Mouse (Mus musculus) cerebellum, adult 2 months (tissue): Measurements from ENCODE around the gene Camk1g. TPM values are rescaled to one million over a fixed set of nuclear protein-coding genes. Genes with fewer than 3 reads are reported as not detected.

ENCODE experiments used
- DNase-seq, 2 experiments: peaks; one replicate each; pipeline ENCODE4 v3.0.0; 2021
- H3K27ac ChIP-seq: fragments of 200-500 bp; 2 replicates; pipeline ENCODE4 v1.5.1; 2012; ENCODE audit warnings: low read length, control low read depth, inconsistent platforms; ENCODE audit not compliant: insufficient read depth
- H3K27me3 ChIP-seq: fragments of 200-500 bp; 2 replicates; pipeline ENCODE4 v1.6.1; 2012; ENCODE audit warnings: inconsistent platforms, mild to moderate bottlenecking, low read length, moderate library complexity; ENCODE audit not compliant: control insufficient read depth, insufficient read depth
- H3K4me1 ChIP-seq: fragments of 200-500 bp; 2 replicates; pipeline ENCODE4 v1.6.1; 2011; ENCODE audit warnings: low read length; ENCODE audit not compliant: control insufficient read depth, insufficient read depth
- H3K4me3 ChIP-seq: fragments of 200-500 bp; replicated peaks from 2 replicates; pipeline ENCODE3; 2011; ENCODE audit warnings: mild to moderate bottlenecking, low read depth, low read length, control low read depth; ENCODE audit not compliant: insufficient read depth
- CTCF ChIP-seq: fragments of 200-500 bp; IDR thresholded peaks from 2 replicates; pipeline ENCODE4 v1.5.1; 2011; ENCODE audit warnings: low read depth, mild to moderate bottlenecking, control low read depth, low read length, moderate library complexity, borderline replicate concordance; ENCODE audit not compliant: insufficient read depth
- POLR2A ChIP-seq: fragments of 200-500 bp; IDR thresholded peaks from 2 replicates; pipeline ENCODE4 v1.6.1; 2011; ENCODE audit warnings: low read length, control low read depth, borderline replicate concordance; ENCODE audit not compliant: insufficient read depth
- WGBS: fragments of 180-500 bp; shearing (Covaris S2); methylation state at CpG from one replicate; pipeline ENCODE4 v1.1.7; 2018; 5-methylcytosine and 5-hydroxymethylcytosine counted together
- polyA plus RNA-seq: library from polyadenylated mRNA; depleted of rRNA; stranded (reverse); fragments of >200 nt; gene quantifications from 2 replicates; pipeline ENCODE4 v1.2.3, GENCODE M21; 2012

Gene Camk1g
- polyA plus RNA-seq, 1 experiment = 23.4 TPM

- H3K4me1 ChIP-seq = peaks cover 29% of the 10 kb centered on the region
- H3K4me3 ChIP-seq = no peak overlapping the region
- no peak for DNase-seq
- TF ChIP-seq POLR2A = no peak
- no peak for TF ChIP-seq CTCF
- H3K27ac ChIP-seq = no peak overlapping the region
- no peaks in the 10 kb centered on the region for H3K27me3 ChIP-seq
- 74% methylated on average over 5 of the region's 5 CpGs for WGBS
Observed at GRCm38 (mm10) chr1:193327686-193328085, 42.4 kb downstream of the Camk1g start.

GRCm38 (mm10) chr1:193327216-193327615, 42.9 kb downstream of the Camk1g start:
- no peak overlapping the region for H3K4me3 ChIP-seq
- DNase-seq = no peak
- no peak for TF ChIP-seq POLR2A
- no peak for TF ChIP-seq CTCF
- H3K27me3 ChIP-seq = no peaks in the 10 kb centered on the region
- no peak overlapping the region for H3K27ac ChIP-seq
- 77% methylated on average over 1 of the region's 1 CpGs for WGBS
- peaks cover 24% of the 10 kb centered on the region for H3K4me1 ChIP-seq

GRCm38 (mm10) chr1:193326456-193327145, 43.5 kb downstream of the Camk1g start:
- peaks cover 18% of the 10 kb centered on the region for H3K4me1 ChIP-seq
- H3K27ac ChIP-seq = no peak overlapping the region
- TF ChIP-seq POLR2A (no peak), CTCF (0 out of 2 replicates have a peak, but pooled peaks have one; percentile 23)
- 88% methylated on average over 7 of the region's 7 CpGs for WGBS
- no peak overlapping the region for H3K4me3 ChIP-seq
- no peak for DNase-seq
- H3K27me3 ChIP-seq = no peaks in the 10 kb centered on the region

- Histone ChIP-seq H3K4me3 (no peak overlapping the region), H3K27ac (no peak overlapping the region), H3K27me3 (no peaks in the 10 kb centered on the region), H3K4me1 (peaks cover 11% of the 10 kb centered on the region)
- TF ChIP-seq CTCF (no peak), POLR2A (no peak)
- WGBS = 98% methylated on average over 6 of the region's 6 CpGs
- DNase-seq = no peak
Observed at GRCm38 (mm10) chr1:193325891-193326290, 44.2 kb downstream of the Camk1g start.

GRCm38 (mm10) chr1:193324224-193324623, 45.9 kb downstream of the Camk1g start:
- Histone ChIP-seq H3K4me1 (no peaks in the 10 kb centered on the region), H3K27me3 (no peaks in the 10 kb centered on the region), H3K4me3 (no peak overlapping the region), H3K27ac (no peak overlapping the region)
- TF ChIP-seq POLR2A = no peak
- TF ChIP-seq CTCF = peak; percentile 74
- WGBS = 68% methylated on average over 2 of the region's 2 CpGs
- DNase-seq = peak in 1 of 2 experiments; percentile 43

GRCm38 (mm10) chr1:193323686-193324085, 46.4 kb downstream of the Camk1g start:
- WGBS = 93% methylated on average over 6 of the region's 6 CpGs
- DNase-seq = no peak
- no peaks in the 10 kb centered on the region for H3K27me3 ChIP-seq
- no peak overlapping the region for H3K4me3 ChIP-seq
- no peak for TF ChIP-seq CTCF
- no peak for TF ChIP-seq POLR2A
- H3K27ac ChIP-seq = no peak overlapping the region
- no peaks in the 10 kb centered on the region for H3K4me1 ChIP-seq

GRCm38 (mm10) chr1:193320398-193320797, 49.7 kb downstream of the Camk1g start:
- DNase-seq = no peak
- no peak for TF ChIP-seq CTCF
- TF ChIP-seq POLR2A = no peak
- H3K27ac ChIP-seq = no peak overlapping the region
- 87% methylated on average over 8 of the region's 8 CpGs for WGBS
- no peak overlapping the region for H3K4me3 ChIP-seq
- peaks cover 16% of the 10 kb centered on the region for H3K4me1 ChIP-seq
- H3K27me3 ChIP-seq = no peaks in the 10 kb centered on the region

- DNase-seq = no peak
- no peak overlapping the region for H3K27ac ChIP-seq
- H3K4me1 ChIP-seq = peaks cover 23% of the 10 kb centered on the region
- no peak for TF ChIP-seq POLR2A
- TF ChIP-seq CTCF = no peak
- no peak overlapping the region for H3K4me3 ChIP-seq
- no peaks in the 10 kb centered on the region for H3K27me3 ChIP-seq
- WGBS = 77% methylated on average over 3 of the region's 3 CpGs
Observed at GRCm38 (mm10) chr1:193319721-193320120, 50.4 kb downstream of the Camk1g start.
